Mouse (Mus musculus) E14TG2a.4 (cell line): ENCODE results near the gene Cox4i2.

Source experiments
- CTCF ChIP-seq: conservative IDR thresholded peaks from 2 replicates; pipeline ENCODE4 v1.5.1; 2014; ENCODE audit warnings: low read length
- POU5F1 ChIP-seq: IDR thresholded peaks from 2 replicates; pipeline ENCODE4 v1.6.1; 2014; ENCODE audit warnings: low read length, borderline replicate concordance

DNA sequence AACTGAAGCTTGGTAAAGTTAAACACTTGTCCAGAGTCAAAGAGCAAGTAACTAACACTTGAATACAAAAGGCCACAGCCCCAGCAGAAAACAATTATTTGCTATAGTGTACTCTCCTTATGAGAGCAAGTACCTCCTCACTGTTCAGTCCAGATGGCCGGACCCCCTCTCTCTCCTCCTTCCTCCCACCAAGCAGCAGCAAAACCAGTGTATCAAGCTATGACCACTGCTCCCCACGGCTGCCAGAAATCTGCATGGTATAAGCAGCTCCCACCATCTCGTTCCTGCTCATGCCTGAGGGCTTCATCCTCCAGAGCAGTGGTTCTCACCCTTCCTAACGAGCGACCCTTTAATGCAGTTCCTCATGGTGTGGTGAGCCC is 51.1 kb downstream of the Cox4i2 start:
- TF ChIP-seq CTCF (no peak), POU5F1 (no peak)
